Mouse (Mus musculus) kidney, postnatal 14 days (tissue): ENCODE data around the gene Tnnt3.

Source experiments
- DNase-seq: peaks from one replicate; pipeline ENCODE4 v3.0.0; 2022; ENCODE audit warnings: mixed read lengths

Tnnt3 gene

GRCm38 (mm10) chr7:142498575-142498974 lies at the start of gene Tnnt3:
Gene Tnnt3 (plus strand): TSS chr7:142498836.
- no peak for DNase-seq

GRCm38 (mm10) chr7:142449038-142449617 lies 49.5 kb upstream of the Tnnt3 start:
- no peak for DNase-seq

- DNase-seq: no peak
These were observed 43.9 kb upstream of the Tnnt3 start for GRCm38 (mm10) chr7:142454706-142455105.

- DNase-seq: no peak
These were observed 43.4 kb upstream of the Tnnt3 start for GRCm38 (mm10) chr7:142455251-142455650.

- DNase-seq: no peak
These were observed 41.8 kb upstream of the Tnnt3 start for GRCm38 (mm10) chr7:142456806-142457205.

GRCm38 (mm10) chr7:142457227-142457811 lies 41.3 kb upstream of the Tnnt3 start:
- DNase-seq: peak; percentile 17

GRCm38 (mm10) chr7:142458026-142458425 lies 40.6 kb upstream of the Tnnt3 start:
- no peak for DNase-seq

- DNase-seq: no peak
These were observed 39.8 kb upstream of the Tnnt3 start for GRCm38 (mm10) chr7:142458676-142459298.

- no peak for DNase-seq
These were observed 39.3 kb upstream of the Tnnt3 start for GRCm38 (mm10) chr7:142459299-142459691.

- no peak for DNase-seq
These were observed 38.0 kb upstream of the Tnnt3 start, which contains the start of gene Lsp1 for GRCm38 (mm10) chr7:142460636-142461077. Gene Lsp1 (plus strand): TSS chr7:142460809.

GRCm38 (mm10) chr7:142461446-142461845 lies 37.2 kb upstream of the Tnnt3 start:
- no peak for DNase-seq

GRCm38 (mm10) chr7:142462190-142462589 lies 36.4 kb upstream of the Tnnt3 start:
- DNase-seq: no peak

- DNase-seq: no peak
These were observed 36.0 kb upstream of the Tnnt3 start for GRCm38 (mm10) chr7:142462594-142463078.

GRCm38 (mm10) chr7:142470171-142470691 lies 28.4 kb upstream of the Tnnt3 start:
- peak; percentile 19 for DNase-seq

GRCm38 (mm10) chr7:142470808-142471413 lies 27.7 kb upstream of the Tnnt3 start:
- peak; percentile 59 for DNase-seq

- no peak for DNase-seq
These were observed 27.2 kb upstream of the Tnnt3 start for GRCm38 (mm10) chr7:142471414-142471861.

- no peak for DNase-seq
These were observed 26.6 kb upstream of the Tnnt3 start for GRCm38 (mm10) chr7:142471884-142472570.

GRCm38 (mm10) chr7:142472936-142473335 lies 25.7 kb upstream of the Tnnt3 start:
- DNase-seq: no peak

- DNase-seq: no peak
These were observed 25.2 kb upstream of the Tnnt3 start for GRCm38 (mm10) chr7:142473476-142473875.

GRCm38 (mm10) chr7:142474799-142475198 lies 23.8 kb upstream of the Tnnt3 start:
- DNase-seq: peak; percentile 20

GRCm38 (mm10) chr7:142475641-142476040 lies 23.0 kb upstream of the Tnnt3 start:
- DNase-seq: no peak

GRCm38 (mm10) chr7:142476271-142476670 lies 22.4 kb upstream of the Tnnt3 start:
- no peak for DNase-seq
